Mouse (Mus musculus) myocyte (in vitro differentiated cells): Measurements from ENCODE around the gene Arl15.

ENCODE experiments used
- CEBPB ChIP-seq: IDR thresholded peaks from 2 replicates; pipeline ENCODE4 v1.6.1; 2011; ENCODE audit warnings: mild to moderate bottlenecking, moderate library complexity; ENCODE audit not compliant: poor library complexity, insufficient read depth, severe bottlenecking
- MAX ChIP-seq: IDR thresholded peaks from one replicate; pipeline ENCODE4 v1.6.1; 2011; ENCODE audit warnings: low read depth, mild to moderate bottlenecking, control low read depth
- POLR2A ChIP-seq: IDR thresholded peaks from one replicate; pipeline ENCODE4 v1.6.1; 2011; ENCODE audit warnings: low read depth, mild to moderate bottlenecking, control low read depth, moderate library complexity; ENCODE audit not compliant: insufficient read length
- POLR2AphosphoS2 ChIP-seq: IDR thresholded peaks from one replicate; pipeline ENCODE4 v1.6.1; 2011; ENCODE audit warnings: low read depth, control low read depth; ENCODE audit not compliant: insufficient read length
- TCF3 ChIP-seq: IDR thresholded peaks from one replicate; pipeline ENCODE4 v1.6.1; 2011; ENCODE audit warnings: low read depth, control low read depth; ENCODE audit not compliant: insufficient read length

- TF ChIP-seq TCF3 (no peak), POLR2AphosphoS2 (no peak), POLR2A (no peak), MAX (no peak), CEBPB (no peak)
Measured at GRCm38 (mm10) chr13:114144052-114145046, 350.0 kb downstream of the Arl15 start.
